Comparison of ENCODE assay signal across 9 mouse cellular contexts in the genomic region with DNA sequence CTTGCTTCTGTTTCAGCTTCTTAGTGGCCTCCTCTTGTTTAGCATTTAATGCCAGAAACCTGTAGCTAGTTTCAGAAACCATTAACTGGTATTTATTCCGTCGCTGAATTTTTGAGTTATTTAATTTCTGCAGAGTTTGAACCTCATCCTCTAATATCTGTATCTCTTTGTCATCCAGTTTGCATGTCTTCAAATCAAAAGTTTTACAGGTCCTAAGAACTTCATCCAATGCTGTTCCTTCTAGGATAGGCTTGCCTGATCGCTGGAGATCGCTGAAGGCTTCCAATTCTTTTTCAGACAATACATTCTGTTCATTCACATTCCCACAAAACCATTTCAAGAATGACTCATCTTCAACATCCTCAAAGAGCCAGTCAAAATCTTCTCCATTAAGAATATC. TPM values are rescaled to one million over a fixed set of nuclear protein-coding genes. Genes with fewer than 3 reads are reported as not detected.
DNase-seq lines count a peak whose midpoint lies in the region; ATAC-seq and TF ChIP-seq lines count a peak whose summit lies in the region.
"Had no signal": no experiment of that assay in that cellular context is flagged by ENCODE, and none has a peak within 500 bp of the region (broad histone marks: within the 10 kb centered on the region; RNA-seq: fewer than 3 reads in every experiment).

No protein-coding gene starts in this region.

- ATAC-seq in hindbrain, embryonic 15.5 days (ENCODE audit: low FRiP score, low read depth) = no peak
- ATAC-seq in hindbrain, embryonic 13.5 days (ENCODE audit: low FRiP score) = no peak
- ATAC-seq in liver, embryonic 12.5 days = no peak

- H3K27ac ChIP-seq in hindbrain, embryonic 15.5 days (replicated peaks) = no peak overlapping the region
- no peak overlapping the region for H3K27ac ChIP-seq in hindbrain, embryonic 13.5 days
- no peak overlapping the region for H3K27ac ChIP-seq in MEL (ENCODE audit: control insufficient read depth, low read depth, low read length)
- H3K27ac ChIP-seq in liver, embryonic 12.5 days = no peak overlapping the region

- TF ChIP-seq CTCF in MEL (IDR thresholded peaks at IDR 0.05 in 2 of 3, conservative IDR thresholded peaks at IDR 0.05 in 1 of 3; ENCODE audit: control insufficient read depth in 1 of 3, insufficient read depth in 1 of 3, low read depth in 2 of 3, low read length in 3 of 3, poor library complexity in 1 of 3, severe bottlenecking in 1 of 3) = no peak

- H3K36me3 ChIP-seq in hindbrain, embryonic 15.5 days = 0 out of 2 replicates have a peak, but pooled peaks cover 3% of the 10 kb centered on the region
- peaks cover 13% of the 10 kb centered on the region for H3K36me3 ChIP-seq in hindbrain, embryonic 13.5 days
- H3K36me3 ChIP-seq in MEL (ENCODE audit: control insufficient read depth in 1 of 2, insufficient read depth in 2 of 2, low read length in 2 of 2) = peaks cover 25 to 39% of the 10 kb centered on the region in 2 experiments
- H3K36me3 ChIP-seq in liver, embryonic 12.5 days = peaks cover 17% of the 10 kb centered on the region

- no peak for TF ChIP-seq RAD21 in MEL (IDR thresholded peaks at IDR 0.05; ENCODE audit: low read depth, low read length)

- H3K4me3 ChIP-seq in hindbrain, embryonic 15.5 days = no peak overlapping the region
- H3K4me3 ChIP-seq in hindbrain, embryonic 13.5 days = no peak overlapping the region
- H3K4me3 ChIP-seq in MEL (ENCODE audit: control insufficient read depth in 1 of 2, insufficient read depth in 1 of 2, low read depth in 2 of 2, low read length in 2 of 2) = peak overlapping the region; percentile 33 to 83
- H3K4me3 ChIP-seq in liver, embryonic 12.5 days = peak overlapping the region; percentile 40

- 0 out of 2 replicates have a peak overlapping the region, but pooled peaks have one; percentile 10 for H3K9ac ChIP-seq in hindbrain, embryonic 15.5 days
- H3K9ac ChIP-seq in hindbrain, embryonic 13.5 days = no peak overlapping the region
- H3K9ac ChIP-seq in MEL (ENCODE audit: control insufficient read depth, low read depth, low read length, poor library complexity, severe bottlenecking) = peak overlapping the region; percentile 41
- peak overlapping the region; percentile 53 for H3K9ac ChIP-seq in liver, embryonic 12.5 days

- H3K4me1 ChIP-seq in hindbrain, embryonic 15.5 days (replicated peaks) = peaks cover 19% of the 10 kb centered on the region
- peaks cover 15% of the 10 kb centered on the region for H3K4me1 ChIP-seq in hindbrain, embryonic 13.5 days (replicated peaks)
- H3K4me1 ChIP-seq in MEL (ENCODE audit: control insufficient read depth in 1 of 2, insufficient read depth in 2 of 2, low read length in 2 of 2) = peaks cover 7 to 26% of the 10 kb centered on the region in 2 experiments
- H3K4me1 ChIP-seq in liver, embryonic 12.5 days = peaks cover 39% of the 10 kb centered on the region

- 81% methylated on average over 4 of the region's 4 CpGs for WGBS in hindbrain, embryonic 15.5 days
- 82% methylated on average over 4 of the region's 4 CpGs for WGBS in hindbrain, embryonic 13.5 days
- 75% methylated on average over 4 of the region's 4 CpGs for WGBS in liver, embryonic 12.5 days (ENCODE audit: insufficient replicate concordance)

- 0 out of 2 replicates have a peak overlapping the region, but pooled peaks have one; percentile 9 for H3K4me2 ChIP-seq in hindbrain, embryonic 15.5 days
- H3K4me2 ChIP-seq in hindbrain, embryonic 13.5 days = no peak overlapping the region; the same call in 1 of the 2 replicates
- H3K4me2 ChIP-seq in liver, embryonic 12.5 days = peak overlapping the region; percentile 77

- H3K27me3 ChIP-seq in hindbrain, embryonic 15.5 days = no peaks in the 10 kb centered on the region
- H3K27me3 ChIP-seq in hindbrain, embryonic 13.5 days = no peaks in the 10 kb centered on the region
- H3K27me3 ChIP-seq in MEL (ENCODE audit: control insufficient read depth in 1 of 2, insufficient read depth in 2 of 2, low read length in 2 of 2) = no peaks in the 10 kb centered on the region
- no peaks in the 10 kb centered on the region for H3K27me3 ChIP-seq in liver, embryonic 12.5 days (replicated peaks)

- peak; percentile 34 for DNase-seq in 3T3-L1 (ENCODE audit: low read depth, low spot score)
- no peak for DNase-seq in MEL (ENCODE audit: low read depth, low spot score)
- no peak for DNase-seq in retina, postnatal 1 day
- no peak for DNase-seq in right cerebral cortex, postnatal 10 days (ENCODE audit: low spot score in 2 of 2)
- DNase-seq: right cerebral cortex, postnatal 25 days; thymus, postnatal 25 days had no signal

- H3K9me3 ChIP-seq in hindbrain, embryonic 15.5 days = no peaks in the 10 kb centered on the region
- H3K9me3 ChIP-seq in hindbrain, embryonic 13.5 days = no peaks in the 10 kb centered on the region
- no peaks in the 10 kb centered on the region for H3K9me3 ChIP-seq in MEL (replicated peaks; ENCODE audit: insufficient read depth, low read length)
- H3K9me3 ChIP-seq in liver, embryonic 12.5 days (replicated peaks) = no peaks in the 10 kb centered on the region

- H3K79me2 ChIP-seq in MEL (ENCODE audit: control insufficient read depth, insufficient read depth, low read length, poor library complexity) = peaks cover 34% of the 10 kb centered on the region

- TF ChIP-seq POLR2A in MEL (IDR thresholded peaks at IDR 0.05; ENCODE audit: control insufficient read depth in 1 of 2, insufficient read depth in 1 of 2, low read depth in 1 of 2, low read length in 2 of 2, poor library complexity in 1 of 2) = no peak

- TF ChIP-seq EP300 in MEL (IDR thresholded peaks at IDR 0.05; ENCODE audit: low read depth in 1 of 2, low read length in 2 of 2) = no peak

TF ChIP-seq in MEL, 35 proteins besides CTCF, POLR2A, EP300 and RAD21:
- TF ChIP-seq GABPA (IDR thresholded peaks at IDR 0.05; ENCODE audit: low read depth, low read length) (no peak), E2F4 (IDR thresholded peaks at IDR 0.05; ENCODE audit: borderline replicate concordance, low read depth, low read length) (no peak), SIN3A (IDR thresholded peaks at IDR 0.05; ENCODE audit: low read length) (no peak), ETS1 (IDR thresholded peaks at IDR 0.05; ENCODE audit: low read depth, low read length) (no peak), ZMIZ1 (IDR thresholded peaks at IDR 0.05; ENCODE audit: low read depth, low read length) (no peak), MAX (IDR thresholded peaks at IDR 0.05; ENCODE audit: low read length) (no peak), GATA1 (IDR thresholded peaks at IDR 0.05; ENCODE audit: low read depth, low read length) (no peak), MYC (IDR thresholded peaks at IDR 0.05; ENCODE audit: low read depth, low read length) (no peak), CHD1 (IDR thresholded peaks at IDR 0.05; ENCODE audit: low read depth, low read length) (no peak), MAFK (IDR thresholded peaks at IDR 0.05; ENCODE audit: borderline replicate concordance, low read depth, low read length) (no peak), NRF1 (IDR thresholded peaks at IDR 0.05; ENCODE audit: insufficient read depth, low read depth, low read length, poor library complexity, severe bottlenecking) (no peak), USF1 (IDR thresholded peaks at IDR 0.05; ENCODE audit: low read depth, low read length) (no peak), TBP (IDR thresholded peaks at IDR 0.05; ENCODE audit: low read depth, low read length) (no peak), POLR2AphosphoS5 (IDR thresholded peaks at IDR 0.05; ENCODE audit: borderline replicate concordance, low read depth, low read length) (no peak; the same call in 1 of the 2 replicates)

RNA-seq across cellular contexts. Expression of gene Poln, which starts 1.4 kb away (rescaled TPM):
- 0.45 and 0.77 TPM in 2 replicates for polyA plus RNA-seq in hindbrain, embryonic 15.5 days (2015; fragmentation: Nextera tagmentation; extraction: Ambion mirVana)
- polyA plus RNA-seq in hindbrain, embryonic 13.5 days (2015; fragmentation: Nextera tagmentation; extraction: Ambion mirVana) = 0.14 and 0.28 TPM in 2 replicates
- total RNA-seq in MEL (2012; rRNA removed) = 0.50 and 0.88 TPM in 2 replicates
- 1 to 10 TPM in 1 of 2 experiments, not detected in 1; 1.0 TPM for polyA plus RNA-seq in MEL (2012; ENCODE audit: insufficient read depth in 1 of 2, insufficient read length in 2 of 2, low read depth in 1 of 2, low replicate concordance in 2 of 2, missing spikeins in 1 of 2)
- 0.48 and 0.56 TPM in 2 replicates for polyA plus RNA-seq in liver, embryonic 12.5 days (2016; fragmentation: Nextera tagmentation; extraction: Ambion mirVana)

RNA-seq across cellular contexts. Expression of gene Haus3, which starts 1.5 kb away (rescaled TPM):
- polyA plus RNA-seq in hindbrain, embryonic 15.5 days (2015; fragmentation: Nextera tagmentation; extraction: Ambion mirVana) = 13.5 and 14.5 TPM in 2 replicates
- 19.0 and 19.7 TPM in 2 replicates for polyA plus RNA-seq in hindbrain, embryonic 13.5 days (2015; fragmentation: Nextera tagmentation; extraction: Ambion mirVana)
- 54.0 and 58.1 TPM in 2 replicates for total RNA-seq in MEL (2012; rRNA removed)
- polyA plus RNA-seq in MEL (2012; ENCODE audit: insufficient read depth in 1 of 2, insufficient read length in 2 of 2, low read depth in 1 of 2, low replicate concordance in 2 of 2, missing spikeins in 1 of 2) = 100 to 1,000 TPM in 1 of 2 experiments, 10 to 100 TPM in 1; 52.6 to 184 TPM
- polyA plus RNA-seq in liver, embryonic 12.5 days (2016; fragmentation: Nextera tagmentation; extraction: Ambion mirVana) = 38.0 and 39.8 TPM in 2 replicates

RNA-seq across cellular contexts. Expression of gene Mxd4, which starts 19.7 kb away (rescaled TPM):
- polyA plus RNA-seq in hindbrain, embryonic 15.5 days (2015; fragmentation: Nextera tagmentation; extraction: Ambion mirVana) = 33.5 and 34.2 TPM in 2 replicates
- 33.5 and 33.6 TPM in 2 replicates for polyA plus RNA-seq in hindbrain, embryonic 13.5 days (2015; fragmentation: Nextera tagmentation; extraction: Ambion mirVana)
- total RNA-seq in MEL (2012; rRNA removed) = 5.9 and 9.7 TPM in 2 replicates
- 10 to 100 TPM in 1 of 2 experiments, not detected in 1; 13.3 TPM for polyA plus RNA-seq in MEL (2012; ENCODE audit: insufficient read depth in 1 of 2, insufficient read length in 2 of 2, low read depth in 1 of 2, low replicate concordance in 2 of 2, missing spikeins in 1 of 2)
- 5.4 and 5.5 TPM in 2 replicates for polyA plus RNA-seq in liver, embryonic 12.5 days (2016; fragmentation: Nextera tagmentation; extraction: Ambion mirVana)

Comparison
In these comparisons a context has a peak if more than half of its experiments do, and no peak if none do; other contexts are left out.
1. H3K4me3 ChIP-seq: peak in MEL (2 of 2) and liver, embryonic 12.5 days (single experiment); none in hindbrain, embryonic 15.5 days (single experiment) and hindbrain, embryonic 13.5 days (single experiment).